Comparison of ENCODE assay signal across 21 mouse cellular contexts in the genomic region with DNA sequence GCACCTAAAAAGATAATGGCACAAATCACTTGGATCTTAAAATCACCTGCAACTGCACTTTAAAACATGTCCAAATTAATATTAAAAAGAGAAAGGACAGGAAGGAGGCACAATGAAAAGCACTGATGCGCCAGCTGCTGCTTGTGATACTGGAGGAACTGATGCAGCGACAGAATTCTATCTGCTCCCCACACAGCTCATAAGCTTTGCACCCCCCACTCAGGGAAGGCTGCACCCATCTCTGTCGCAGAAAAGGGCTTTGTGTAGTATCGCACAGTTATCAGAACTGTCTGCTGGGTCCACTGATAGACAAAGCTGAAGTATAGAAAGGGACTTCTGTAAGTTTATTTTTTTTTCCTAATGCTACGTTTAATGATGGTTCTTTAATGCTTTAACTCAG.
A peak's percentile ranks its signal among the peaks of the same experiment; 100 is the strongest.
DNase-seq lines count a peak whose midpoint lies in the region; ATAC-seq and TF ChIP-seq lines count a peak whose summit lies in the region.
"Had no signal": no experiment of that assay in that cellular context is flagged by ENCODE, and none has a peak within 500 bp of the region (broad histone marks: within the 10 kb centered on the region; RNA-seq: fewer than 3 reads in every experiment).

No protein-coding gene starts in this region.

- no peak overlapping the region for H3K27ac ChIP-seq in liver, embryonic 14.5 days
- H3K27ac ChIP-seq in intestine, postnatal 0 days (ENCODE audit: low read depth, low read length), result no peak overlapping the region
- H3K27ac ChIP-seq in forebrain, embryonic 13.5 days, result no peak overlapping the region
- H3K27ac ChIP-seq: embryonic facial prominence, embryonic 12.5 days; heart, embryonic 10.5 days; hindbrain, embryonic 13.5 days; hindbrain, postnatal 0 days had no signal

- peak overlapping the region; percentile 11; the same call in 1 of the 2 replicates for H3K4me2 ChIP-seq in liver, embryonic 14.5 days (ENCODE audit: low read depth)
- no peak overlapping the region for H3K4me2 ChIP-seq in intestine, postnatal 0 days (replicated peaks; ENCODE audit: low read depth)
- H3K4me2 ChIP-seq in forebrain, embryonic 13.5 days, result no peak overlapping the region
- H3K4me2 ChIP-seq: embryonic facial prominence, embryonic 12.5 days; hindbrain, embryonic 13.5 days had no signal

- H3K9me3 ChIP-seq in liver, embryonic 14.5 days (ENCODE audit: control insufficient read depth, low read length), result no peaks in the 10 kb centered on the region
- no peaks in the 10 kb centered on the region for H3K9me3 ChIP-seq in intestine, postnatal 0 days (ENCODE audit: control insufficient read depth)
- no peaks in the 10 kb centered on the region; the same call in 1 of the 2 replicates for H3K9me3 ChIP-seq in forebrain, embryonic 13.5 days (replicated peaks)
- H3K9me3 ChIP-seq: G1E; heart, embryonic 10.5 days had no signal

- no peak overlapping the region for H3K9ac ChIP-seq in liver, embryonic 14.5 days (replicated peaks)
- H3K9ac ChIP-seq in intestine, postnatal 0 days (ENCODE audit: low read depth, low read length), result no peak overlapping the region
- no peak overlapping the region for H3K9ac ChIP-seq in forebrain, embryonic 13.5 days
- H3K9ac ChIP-seq: embryonic facial prominence, embryonic 12.5 days; forebrain, postnatal 0 days; hindbrain, embryonic 13.5 days had no signal

- H3K4me3 ChIP-seq in liver, embryonic 14.5 days (ENCODE audit: insufficient read depth in 1 of 2, low read depth in 2 of 2, low read length in 2 of 2), result no peak overlapping the region
- H3K4me3 ChIP-seq in intestine, postnatal 0 days (ENCODE audit: low read depth, low read length), result no peak overlapping the region
- H3K4me3 ChIP-seq in forebrain, embryonic 13.5 days, result no peak overlapping the region
- H3K4me3 ChIP-seq: embryonic facial prominence, embryonic 12.5 days; heart, embryonic 10.5 days; hindbrain, embryonic 13.5 days had no signal

- intact Hi-C loops in heart, postnatal 10 days (cut with DNase I), result no loop called here

- TF ChIP-seq CTCF in liver, embryonic 14.5 days (IDR thresholded peaks at IDR 0.05; ENCODE audit: low read depth), result no peak
- no peak for TF ChIP-seq CTCF in intestine, postnatal 0 days (IDR thresholded peaks at IDR 0.05; ENCODE audit: low read depth)

- H3K4me1 ChIP-seq in liver, embryonic 14.5 days (replicated peaks; ENCODE audit: control insufficient read depth in 2 of 2, insufficient read depth in 2 of 2, low read length in 1 of 2), result peaks cover 0 to 5% of the 10 kb centered on the region in 2 experiments; a peak in 2 of 4 replicates
- no peaks in the 10 kb centered on the region for H3K4me1 ChIP-seq in intestine, postnatal 0 days (replicated peaks; ENCODE audit: control insufficient read depth, insufficient read depth, low read length)
- H3K4me1 ChIP-seq in forebrain, embryonic 13.5 days, result no peaks in the 10 kb centered on the region
- H3K4me1 ChIP-seq: embryonic facial prominence, embryonic 12.5 days; heart, embryonic 10.5 days; hindbrain, embryonic 13.5 days had no signal

- peak; percentile 67 for TF ChIP-seq EP300 in liver, embryonic 14.5 days (IDR thresholded peaks at IDR 0.05; ENCODE audit: low read depth)

- 34% methylated on average over 5 of the region's 5 CpGs for WGBS in liver, embryonic 14.5 days (ENCODE audit: insufficient replicate concordance)
- 97% methylated on average over 5 of the region's 5 CpGs for WGBS in intestine, postnatal 0 days
- WGBS in forebrain, embryonic 13.5 days, result 91% methylated on average over 5 of the region's 5 CpGs

- peak; percentile 88 for ATAC-seq in liver, embryonic 14.5 days (ENCODE audit: insufficient read depth)
- ATAC-seq in megakaryocyte progenitor cell, adult 5-6 weeks (replicated peaks; ENCODE audit: poor library complexity), result peak; percentile 90
- ATAC-seq in intestine, postnatal 0 days, result no peak
- no peak for ATAC-seq in forebrain, embryonic 13.5 days
- ATAC-seq: CD4-positive, CD25-positive, alpha-beta regulatory T cell, adult 4 months; forebrain, postnatal 0 days; hindbrain, postnatal 0 days had no signal

- 0 out of 2 replicates have a peak, but pooled peaks cover 2% of the 10 kb centered on the region for H3K36me3 ChIP-seq in liver, embryonic 14.5 days (replicated peaks; ENCODE audit: control insufficient read depth, insufficient read depth, low read depth)
- H3K36me3 ChIP-seq in intestine, postnatal 0 days (ENCODE audit: control insufficient read depth, insufficient read depth), result peaks cover 20% of the 10 kb centered on the region
- H3K36me3 ChIP-seq in forebrain, embryonic 13.5 days (ENCODE audit: poor library complexity, severe bottlenecking), result peaks cover 23% of the 10 kb centered on the region; the same call in 1 of the 2 replicates

- DNase-seq in heart, adult 11 months, result peak; percentile 29
- DNase-seq in heart, postnatal 10 days, result no peak
- DNase-seq in liver, embryonic 14.5 days (ENCODE audit: low read depth in 3 of 3, low spot score in 3 of 3), result peak; percentile 14 to 25 (median 24)
- no peak for DNase-seq in adrenal gland, postnatal 36 days
- DNase-seq: adrenal gland, postnatal 14 days; B cell, adult 2 months; cerebellum, adult 18-20 months; cerebellum, adult 9-11 months; forebrain, postnatal 0 days; gastrocnemius, postnatal 36 days; heart, adult 18-20 months; heart, postnatal 14 days had no signal

- no peaks in the 10 kb centered on the region for H3K27me3 ChIP-seq in liver, embryonic 14.5 days (ENCODE audit: control insufficient read depth, insufficient read depth, low read length)
- H3K27me3 ChIP-seq in intestine, postnatal 0 days (replicated peaks; ENCODE audit: control insufficient read depth, insufficient read depth, low read length), result no peaks in the 10 kb centered on the region
- no peaks in the 10 kb centered on the region for H3K27me3 ChIP-seq in forebrain, embryonic 13.5 days
- H3K27me3 ChIP-seq: embryonic facial prominence, embryonic 12.5 days; hindbrain, embryonic 13.5 days had no signal

Comparison
In these comparisons a context has a peak if more than half of its experiments do, and no peak if none do; other contexts are left out.
1. DNase-seq: peak in heart, adult 11 months (single experiment) and liver, embryonic 14.5 days (3 of 3); none in heart, postnatal 10 days (0 of 2) and adrenal gland, postnatal 36 days (0 of 2).
2. ATAC-seq: peak in liver, embryonic 14.5 days (single experiment) and megakaryocyte progenitor cell, adult 5-6 weeks (single experiment); none in intestine, postnatal 0 days (single experiment) and forebrain, embryonic 13.5 days (single experiment).